Mouse (Mus musculus) cerebellum, adult 8-10 months (tissue): Measurements from ENCODE around the gene Colq.

ENCODE experiments used
- DNase-seq: peaks from one replicate; pipeline ENCODE4 v3.0.0; 2022

Colq gene

GRCm38 (mm10) chr14:31574903-31575665 lies 16.1 kb downstream of the Colq start:
- DNase-seq = no peak

- DNase-seq = no peak
These were observed 18.5 kb downstream of the Colq start for GRCm38 (mm10) chr14:31572561-31573175.

- no peak for DNase-seq
These were observed 19.7 kb downstream of the Colq start for GRCm38 (mm10) chr14:31571419-31571818.

- DNase-seq = no peak
These were observed 20.8 kb downstream of the Colq start for GRCm38 (mm10) chr14:31570131-31570951.

- DNase-seq = no peak
These were observed 22.0 kb downstream of the Colq start for GRCm38 (mm10) chr14:31569151-31569631.

- DNase-seq = no peak
These were observed 25.5 kb downstream of the Colq start for GRCm38 (mm10) chr14:31565478-31566212.

GRCm38 (mm10) chr14:31564452-31565179 lies 26.5 kb downstream of the Colq start:
- DNase-seq = no peak

- DNase-seq = no peak
These were observed 30.3 kb downstream of the Colq start for GRCm38 (mm10) chr14:31560886-31561285.

- no peak for DNase-seq
These were observed 31.9 kb downstream of the Colq start for GRCm38 (mm10) chr14:31559216-31559615.

- DNase-seq = no peak
These were observed 33.4 kb downstream of the Colq start for GRCm38 (mm10) chr14:31557784-31558183.

GRCm38 (mm10) chr14:31557273-31557672 lies 33.9 kb downstream of the Colq start:
- peak; percentile 18 for DNase-seq

GRCm38 (mm10) chr14:31556526-31557260 lies 34.5 kb downstream of the Colq start:
- no peak for DNase-seq

GRCm38 (mm10) chr14:31555963-31556434 lies 35.1 kb downstream of the Colq start:
- no peak for DNase-seq

- no peak for DNase-seq
These were observed 36.1 kb downstream of the Colq start for GRCm38 (mm10) chr14:31555021-31555420.

GRCm38 (mm10) chr14:31543885-31544442 lies 47.2 kb downstream of the Colq start:
- no peak for DNase-seq

- peak; percentile 44 for DNase-seq
These were observed 53.8 kb downstream of the Colq start for GRCm38 (mm10) chr14:31537298-31537697.

- no peak for DNase-seq
These were observed 58.5 kb downstream of the Colq start for GRCm38 (mm10) chr14:31532656-31533055.

- no peak for DNase-seq
These were observed 59.5 kb downstream of the Colq start for GRCm38 (mm10) chr14:31531506-31532148.

- no peak for DNase-seq
These were observed 60.3 kb downstream of the Colq start for GRCm38 (mm10) chr14:31530847-31531246.
